Mouse (Mus musculus): ENCODE results near the gene Trim12c. TPM values are rescaled to one million over a fixed set of nuclear protein-coding genes. Genes with fewer than 3 reads are reported as not detected.
"Not testable (repeated sequence)": the region's sequence is repeated elsewhere in the genome, so short reads cannot be mapped to it uniquely, and the experiment has no call there.

The Trim12c gene
- polyA plus RNA-seq, 1 experiment from 2014 or later: 1.1 TPM

DNA sequence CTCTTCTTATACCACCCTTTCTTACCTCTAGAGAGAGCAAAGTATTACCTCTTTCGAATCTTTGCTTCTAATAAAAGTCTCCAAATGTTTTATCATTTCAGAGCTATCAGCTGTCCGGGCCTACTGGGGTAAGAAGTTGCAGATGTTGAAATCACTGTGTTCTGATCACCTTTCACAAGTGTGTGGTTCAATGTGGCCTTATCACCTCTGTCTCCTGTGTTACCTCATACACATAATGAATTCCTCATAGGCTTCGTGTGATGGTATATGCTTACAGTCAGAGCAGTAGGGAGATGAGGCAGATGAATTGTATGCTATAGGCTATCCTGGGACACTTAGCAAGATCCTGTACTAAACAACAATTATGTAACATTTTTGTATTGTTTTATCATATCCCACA is 17.6 kb downstream of the Trim12c start:
- H3K9me3 ChIP-seq (ENCODE audit: control insufficient read depth, low read length); ATAC-seq; H3K36me3 ChIP-seq (ENCODE audit: control insufficient read depth, insufficient read depth); H3K4me3 ChIP-seq (replicated peaks; ENCODE audit: low read length); H3K4me2 ChIP-seq (ENCODE audit: low read length); H3K9ac ChIP-seq (replicated peaks; ENCODE audit: low read depth, low read length); H3K27ac ChIP-seq (ENCODE audit: low read length); H3K4me1 ChIP-seq (replicated peaks; ENCODE audit: control insufficient read depth, insufficient read depth, low read length); H3K27me3 ChIP-seq (replicated peaks; ENCODE audit: control insufficient read depth, insufficient read depth, low read length): not testable (repeated sequence)
- WGBS: 91% methylated on average over 3 of the region's 3 CpGs

DNA sequence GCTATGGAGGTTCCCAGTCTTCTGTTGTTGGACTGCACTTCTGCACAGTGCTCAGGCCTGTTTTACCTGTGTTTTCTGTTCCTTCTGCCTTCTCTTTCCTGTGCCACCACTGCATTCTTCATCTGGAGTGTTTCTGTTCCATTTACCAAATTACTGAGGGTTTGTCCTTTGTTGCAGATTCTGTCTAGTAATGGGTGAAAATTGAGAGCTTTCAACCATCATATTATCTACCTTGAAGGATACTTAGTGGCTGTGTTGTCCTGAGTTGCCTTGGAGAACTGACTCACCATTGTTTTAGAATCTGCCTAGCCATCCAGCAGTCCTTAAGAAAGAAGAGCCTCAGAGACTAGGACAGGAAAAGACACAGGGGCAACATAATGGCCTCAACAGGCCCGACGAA is 24.0 kb downstream of the Trim12c start, which contains the start of gene Trim34b:
Gene Trim34b, plus strand, starts transcription at position 301 of the 400 bp plus-strand sequence.
- H3K27me3 ChIP-seq (replicated peaks; ENCODE audit: control insufficient read depth, insufficient read depth, low read length); H3K36me3 ChIP-seq (ENCODE audit: control insufficient read depth, insufficient read depth); H3K27ac ChIP-seq (ENCODE audit: low read length); H3K4me3 ChIP-seq (replicated peaks; ENCODE audit: low read length); H3K4me2 ChIP-seq (ENCODE audit: low read length); H3K9ac ChIP-seq (replicated peaks; ENCODE audit: low read depth, low read length); ATAC-seq; H3K9me3 ChIP-seq (ENCODE audit: control insufficient read depth, low read length); H3K4me1 ChIP-seq (replicated peaks; ENCODE audit: control insufficient read depth, insufficient read depth, low read length): not testable (repeated sequence)
- 94% methylated on average over 2 of the region's 2 CpGs for WGBS

DNA sequence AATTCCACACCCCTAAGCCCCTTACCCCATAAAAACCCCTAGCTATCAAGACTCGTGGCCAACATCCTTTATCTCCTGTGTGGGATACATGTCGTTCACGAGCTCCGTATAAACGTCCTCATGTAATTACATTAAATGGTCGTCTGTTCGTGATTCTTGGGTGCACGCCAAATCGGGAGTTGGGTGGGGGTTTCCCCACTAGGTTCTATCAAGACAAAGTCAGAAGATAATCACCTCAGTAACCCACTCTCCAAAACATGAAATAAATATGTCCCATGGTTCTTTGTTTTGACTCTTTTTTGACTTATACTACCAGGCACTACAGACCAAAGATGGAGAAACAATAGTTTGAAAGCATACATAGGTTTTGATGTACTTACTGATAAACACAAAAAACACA is 31.1 kb downstream of the Trim12c start:
- ATAC-seq: no peak
- Histone ChIP-seq H3K27ac (ENCODE audit: low read length) (no peak overlapping the region), H3K4me2 (ENCODE audit: low read length) (no peak overlapping the region), H3K4me1 (replicated peaks; ENCODE audit: control insufficient read depth, insufficient read depth, low read length) (no peaks in the 10 kb centered on the region), H3K27me3 (replicated peaks; ENCODE audit: control insufficient read depth, insufficient read depth, low read length) (no peaks in the 10 kb centered on the region), H3K36me3 (ENCODE audit: control insufficient read depth, insufficient read depth) (no peaks in the 10 kb centered on the region), H3K4me3 (replicated peaks; ENCODE audit: low read length) (no peak overlapping the region), H3K9me3 (ENCODE audit: control insufficient read depth, low read length) (no peaks in the 10 kb centered on the region), H3K9ac (replicated peaks; ENCODE audit: low read depth, low read length) (no peak overlapping the region)
- 83% methylated on average over 9 of the region's 9 CpGs for WGBS

DNA sequence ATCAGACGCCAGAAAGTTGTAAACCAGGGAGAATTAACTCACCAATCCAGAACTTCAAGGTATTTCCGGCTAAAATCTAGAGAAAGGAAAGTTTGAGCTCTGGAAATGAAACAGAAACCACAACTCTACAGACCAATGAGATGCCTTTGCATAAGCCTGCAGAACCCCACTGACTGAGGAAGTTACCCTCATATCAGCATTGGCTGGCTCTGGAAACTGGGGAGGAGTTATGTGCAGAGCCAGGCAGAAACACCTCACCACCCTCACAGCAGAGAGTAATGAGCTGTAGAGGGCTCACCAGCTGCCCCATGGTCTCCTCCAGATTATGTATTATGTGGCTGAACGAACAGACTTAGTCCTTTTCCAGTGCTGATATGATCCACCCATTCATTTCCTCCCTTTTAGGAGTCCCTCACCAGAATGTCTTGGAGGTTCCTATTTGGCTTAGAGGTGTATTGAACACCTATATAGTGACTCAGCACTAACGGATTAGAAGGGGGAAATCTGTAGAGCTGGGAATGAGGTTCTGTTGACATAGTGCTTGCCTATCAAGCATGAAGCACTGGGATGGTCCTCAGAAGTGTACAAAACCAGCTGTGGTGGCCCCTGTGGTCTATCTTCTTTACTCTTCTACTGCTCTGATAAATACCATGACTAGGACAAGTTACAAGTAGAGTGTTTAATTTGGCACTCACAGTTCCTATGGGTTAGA is 37.6 kb downstream of the Trim12c start, which contains the start of gene Trim12a:
Gene Trim12a, minus strand, starts transcription at position 98 of the 712 bp plus-strand sequence.
- H3K36me3 ChIP-seq (ENCODE audit: control insufficient read depth, insufficient read depth); H3K9me3 ChIP-seq (ENCODE audit: control insufficient read depth, low read length); H3K4me1 ChIP-seq (replicated peaks; ENCODE audit: control insufficient read depth, insufficient read depth, low read length); H3K27ac ChIP-seq (ENCODE audit: low read length); H3K9ac ChIP-seq (replicated peaks; ENCODE audit: low read depth, low read length); H3K27me3 ChIP-seq (replicated peaks; ENCODE audit: control insufficient read depth, insufficient read depth, low read length): not testable (repeated sequence)
- 25% methylated on average over 4 of the region's 4 CpGs for WGBS
- Histone ChIP-seq H3K4me2 (ENCODE audit: low read length) (peak within 1 kb of the TSS; percentile 23), H3K4me3 (replicated peaks; ENCODE audit: low read length) (peak within 1 kb of the TSS; percentile 21)
- peak; percentile 52; the same call in 1 of the 2 replicates for ATAC-seq

DNA sequence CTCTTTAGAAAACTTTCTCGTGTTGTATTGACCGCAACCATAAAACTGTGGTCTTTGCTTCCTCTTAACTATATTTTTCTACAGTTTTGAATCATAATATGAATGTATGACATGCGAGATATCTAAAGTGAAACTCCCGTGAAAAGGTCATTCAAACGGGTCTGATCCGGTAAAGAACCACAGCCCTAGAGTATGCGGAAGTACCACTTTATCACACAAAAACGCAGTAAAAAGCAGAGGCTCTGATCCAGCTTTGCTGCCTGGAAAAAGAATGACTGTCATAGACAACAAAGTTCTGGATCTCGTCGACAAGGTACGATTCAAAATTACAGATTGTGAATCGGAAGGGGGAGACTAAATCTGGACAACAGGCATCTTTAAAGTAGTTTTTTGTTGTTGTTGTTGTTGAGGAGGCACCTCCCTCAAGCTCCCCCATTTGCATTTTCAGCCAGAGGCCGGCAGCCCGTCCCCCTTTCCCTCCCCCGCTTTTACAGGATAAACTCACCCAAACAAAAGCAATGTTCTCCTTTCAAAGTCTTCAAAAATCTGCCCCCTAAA is 38.3 kb downstream of the Trim12c start:
- peak overlapping the region; percentile 21 for H3K4me3 ChIP-seq (replicated peaks; ENCODE audit: low read length)
- H3K4me2 ChIP-seq (ENCODE audit: low read length): peak overlapping the region; percentile 23
- no peaks in the 10 kb centered on the region for H3K27me3 ChIP-seq (replicated peaks; ENCODE audit: control insufficient read depth, insufficient read depth, low read length)
- no peaks in the 10 kb centered on the region for H3K9me3 ChIP-seq (ENCODE audit: control insufficient read depth, low read length)
- H3K9ac ChIP-seq (replicated peaks; ENCODE audit: low read depth, low read length): no peak overlapping the region
- no peaks in the 10 kb centered on the region for H3K36me3 ChIP-seq (ENCODE audit: control insufficient read depth, insufficient read depth)
- no peaks in the 10 kb centered on the region for H3K4me1 ChIP-seq (replicated peaks; ENCODE audit: control insufficient read depth, insufficient read depth, low read length)
- no peak for ATAC-seq
- 15% methylated on average over 15 of the region's 15 CpGs for WGBS
- no peak overlapping the region for H3K27ac ChIP-seq (ENCODE audit: low read length)

DNA sequence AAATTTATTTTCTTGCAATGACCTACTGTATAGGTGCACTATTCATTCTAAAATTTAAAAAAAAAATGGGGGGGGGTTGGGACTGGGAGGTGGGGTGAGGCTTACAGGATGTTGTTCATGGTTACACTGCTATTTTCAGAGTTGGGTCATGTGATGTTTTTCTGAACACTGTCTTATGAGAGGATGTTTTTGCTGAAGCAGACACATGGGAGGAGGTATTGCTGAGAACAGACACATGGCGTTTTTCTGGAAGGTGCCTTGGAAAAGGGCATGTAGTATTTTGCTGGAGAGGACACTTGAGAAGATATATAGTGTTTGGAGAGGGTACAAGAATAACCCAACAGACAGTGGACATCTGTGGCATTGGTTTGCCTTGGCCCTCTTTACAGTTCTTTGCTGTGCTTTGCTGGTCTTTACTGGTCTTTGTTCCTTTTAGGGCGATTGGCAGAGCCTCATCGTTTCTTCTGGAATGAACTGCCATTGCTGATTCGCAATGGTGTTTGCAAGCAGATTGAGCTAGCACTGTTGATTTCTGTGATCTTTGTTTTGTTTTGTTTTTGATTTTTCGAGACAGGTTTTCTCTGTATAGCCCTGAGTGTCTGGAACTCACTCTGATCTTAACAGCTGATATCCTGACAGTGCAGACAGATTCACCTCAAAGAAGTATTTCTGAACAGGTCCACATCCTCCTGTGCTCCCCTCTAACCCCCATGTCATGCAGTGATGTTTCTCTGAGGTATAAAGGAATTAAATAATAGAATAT is 61.3 kb downstream of the Trim12c start:
- whole genome bisulfite sequencing: 93% methylated on average over 5 of the region's 5 CpGs
- ATAC-seq: no peak

DNA sequence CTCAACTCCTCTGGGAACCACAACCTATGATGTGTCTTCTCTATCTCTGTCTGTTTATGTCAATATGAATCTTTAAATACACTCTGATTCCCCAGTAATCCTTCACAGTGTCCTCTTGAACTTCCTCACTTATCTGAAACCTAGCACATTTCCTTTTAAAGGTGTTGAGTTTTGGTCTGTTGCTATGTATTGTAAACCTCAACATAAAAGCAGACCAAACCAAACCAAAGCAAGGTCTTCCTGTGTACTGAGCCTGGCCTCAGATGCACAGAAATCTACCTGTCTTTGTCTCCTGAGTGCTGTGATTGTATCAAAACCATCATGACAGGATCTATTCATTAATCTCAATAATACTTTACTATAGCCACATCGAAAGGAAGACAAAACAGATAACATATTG is 62.5 kb downstream of the Trim12c start:
- Histone ChIP-seq H3K4me2 (ENCODE audit: low read length) (no peak overlapping the region), H3K36me3 (ENCODE audit: control insufficient read depth, insufficient read depth) (no peaks in the 10 kb centered on the region), H3K27me3 (replicated peaks; ENCODE audit: control insufficient read depth, insufficient read depth, low read length) (no peaks in the 10 kb centered on the region), H3K9ac (replicated peaks; ENCODE audit: low read depth, low read length) (no peak overlapping the region), H3K9me3 (ENCODE audit: control insufficient read depth, low read length) (no peaks in the 10 kb centered on the region), H3K27ac (ENCODE audit: low read length) (no peak overlapping the region), H3K4me1 (replicated peaks; ENCODE audit: control insufficient read depth, insufficient read depth, low read length) (no peaks in the 10 kb centered on the region), H3K4me3 (replicated peaks; ENCODE audit: low read length) (no peak overlapping the region)
- no peak for ATAC-seq
- WGBS: 94% methylated on average over 1 of the region's 1 CpGs

More for the DNA sequence above, 61.3 kb downstream of the Trim12c start:
- no peaks in the 10 kb centered on the region for H3K36me3 ChIP-seq (ENCODE audit: control insufficient read depth, insufficient read depth)
- H3K4me2 ChIP-seq (ENCODE audit: low read length): no peak overlapping the region
- H3K27ac ChIP-seq (ENCODE audit: low read length): no peak overlapping the region
- H3K9me3 ChIP-seq (ENCODE audit: control insufficient read depth, low read length): no peaks in the 10 kb centered on the region
- no peak overlapping the region for H3K9ac ChIP-seq (replicated peaks; ENCODE audit: low read depth, low read length)
- H3K4me3 ChIP-seq (replicated peaks; ENCODE audit: low read length): no peak overlapping the region
- no peaks in the 10 kb centered on the region for H3K27me3 ChIP-seq (replicated peaks; ENCODE audit: control insufficient read depth, insufficient read depth, low read length)
- no peaks in the 10 kb centered on the region for H3K4me1 ChIP-seq (replicated peaks; ENCODE audit: control insufficient read depth, insufficient read depth, low read length)

Other genes starting within 250 kb of the Trim12c start
- not detected in 2 replicates for gene Olfr646, start 248.5 kb downstream of the Trim12c start, polyA plus RNA-seq (2015; fragmentation: Nextera tagmentation; extraction: Ambion mirVana)
- gene Ubqln5, start 223.5 kb downstream of the Trim12c start, polyA plus RNA-seq (2015; fragmentation: Nextera tagmentation; extraction: Ambion mirVana): not detected in 2 replicates
- not detected in 2 replicates for gene Olfr643, start 216.0 kb downstream of the Trim12c start, polyA plus RNA-seq (2015; fragmentation: Nextera tagmentation; extraction: Ambion mirVana)
- 0.10 TPM in 1 of 2 replicates, not detected in the other for gene Ubqln3, start 210.1 kb downstream of the Trim12c start, polyA plus RNA-seq (2015; fragmentation: Nextera tagmentation; extraction: Ambion mirVana)
- not detected in 2 replicates for gene Ubqlnl, start 202.8 kb downstream of the Trim12c start, polyA plus RNA-seq (2015; fragmentation: Nextera tagmentation; extraction: Ambion mirVana)
- 2.1 TPM in 1 of 2 replicates, not detected in the other for gene Olfm5, start 188.5 kb downstream of the Trim12c start, polyA plus RNA-seq (2015; fragmentation: Nextera tagmentation; extraction: Ambion mirVana)
- gene Olfr648, start 170.0 kb downstream of the Trim12c start, polyA plus RNA-seq (2015; fragmentation: Nextera tagmentation; extraction: Ambion mirVana): 0.45 and 0.81 TPM in 2 replicates
- gene Olfr649, start 157.4 kb downstream of the Trim12c start, polyA plus RNA-seq (2015; fragmentation: Nextera tagmentation; extraction: Ambion mirVana): not detected in 2 replicates
- 0.31 and 0.61 TPM in 2 replicates for gene Trim6, start 134.6 kb downstream of the Trim12c start, polyA plus RNA-seq (2015; fragmentation: Nextera tagmentation; extraction: Ambion mirVana)
- gene Trim34a, start 108.9 kb downstream of the Trim12c start, polyA plus RNA-seq (2015; fragmentation: Nextera tagmentation; extraction: Ambion mirVana): 0.54 and 0.67 TPM in 2 replicates
- 0.23 TPM in 1 of 2 replicates, not detected in the other for gene Trim5, start 65.3 kb downstream of the Trim12c start, polyA plus RNA-seq (2015; fragmentation: Nextera tagmentation; extraction: Ambion mirVana)
- gene Trim12a, start 37.9 kb downstream of the Trim12c start, polyA plus RNA-seq (2015; fragmentation: Nextera tagmentation; extraction: Ambion mirVana): 0.96 and 1.6 TPM in 2 replicates
- not detected in 2 replicates for gene Trim34b, start 23.9 kb downstream of the Trim12c start, polyA plus RNA-seq (2015; fragmentation: Nextera tagmentation; extraction: Ambion mirVana)
- not detected in 2 replicates for gene Trim30b, start 16.5 kb upstream of the Trim12c start, polyA plus RNA-seq (2015; fragmentation: Nextera tagmentation; extraction: Ambion mirVana)
- gene Trim30c, start 47.5 kb upstream of the Trim12c start, polyA plus RNA-seq (2015; fragmentation: Nextera tagmentation; extraction: Ambion mirVana): not detected in 2 replicates
- gene Trim30a, start 111.8 kb upstream of the Trim12c start, polyA plus RNA-seq (2015; fragmentation: Nextera tagmentation; extraction: Ambion mirVana): 0.42 and 0.70 TPM in 2 replicates
- gene Trim30d, start 154.5 kb upstream of the Trim12c start, polyA plus RNA-seq (2015; fragmentation: Nextera tagmentation; extraction: Ambion mirVana): 0.15 and 0.42 TPM in 2 replicates
- gene Olfr651, start 196.8 kb upstream of the Trim12c start, polyA plus RNA-seq (2015; fragmentation: Nextera tagmentation; extraction: Ambion mirVana): not detected in 2 replicates
- gene Olfr652, start 207.5 kb upstream of the Trim12c start, polyA plus RNA-seq (2015; fragmentation: Nextera tagmentation; extraction: Ambion mirVana): not detected in 2 replicates
- gene Olfr653, start 224.0 kb upstream of the Trim12c start, polyA plus RNA-seq (2015; fragmentation: Nextera tagmentation; extraction: Ambion mirVana): not detected in 2 replicates
- not detected in 2 replicates for gene Olfr654, start 233.7 kb upstream of the Trim12c start, polyA plus RNA-seq (2015; fragmentation: Nextera tagmentation; extraction: Ambion mirVana)
- gene Olfr655, start 248.4 kb upstream of the Trim12c start, polyA plus RNA-seq (2015; fragmentation: Nextera tagmentation; extraction: Ambion mirVana): not detected in 2 replicates